Mouse (Mus musculus) testis, adult 2 months (tissue): Measurements from ENCODE around the gene Msrb2.

ENCODE experiments used
- CTCF ChIP-seq: fragments of 200-500 bp; IDR thresholded peaks from 2 replicates; pipeline ENCODE4 v1.5.1; 2012; ENCODE audit warnings: low read depth, mild to moderate bottlenecking, inconsistent platforms, low read length, moderate library complexity; ENCODE audit not compliant: control insufficient read depth, insufficient read depth, insufficient replicate concordance
- POLR2A ChIP-seq: fragments of 200-500 bp; IDR thresholded peaks from 2 replicates; pipeline ENCODE4 v1.6.1; 2012; ENCODE audit warnings: low read depth, mild to moderate bottlenecking, inconsistent platforms, low read length, moderate library complexity; ENCODE audit not compliant: control insufficient read depth

GRCm38 (mm10) chr2:19351615-19352253 is 19.5 kb upstream of the Msrb2 start:
- TF ChIP-seq CTCF (no peak), POLR2A (no peak)
